Mouse (Mus musculus) erythroblast, embryonic 14.5 days (primary cell): ENCODE results near the gene Aurka. TPM values are rescaled to one million over a fixed set of nuclear protein-coding genes. Genes with fewer than 3 reads are reported as not detected.

Experiments used
- H3K27me3 ChIP-seq: 2 replicates; pipeline ENCODE4 v1.6.1; 2012; ENCODE audit warnings: inconsistent platforms; ENCODE audit not compliant: control insufficient read depth
- H3K36me3 ChIP-seq: 2 replicates; pipeline ENCODE4 v1.6.1; 2012; ENCODE audit warnings: mild to moderate bottlenecking, inconsistent platforms; ENCODE audit not compliant: control insufficient read depth
- H3K4me1 ChIP-seq: 2 replicates; pipeline ENCODE4 v1.6.1; 2012; ENCODE audit warnings: inconsistent platforms; ENCODE audit not compliant: control insufficient read depth
- H3K4me3 ChIP-seq: replicated peaks from 2 replicates; pipeline ENCODE3; 2012; ENCODE audit warnings: moderate library complexity, mild to moderate bottlenecking, inconsistent platforms
- H3K9me3 ChIP-seq: 2 replicates; pipeline ENCODE4 v1.6.1; 2012; ENCODE audit warnings: low read length, inconsistent platforms, mixed read lengths; ENCODE audit not compliant: control insufficient read depth
- GATA1 ChIP-seq: IDR thresholded peaks from 2 replicates; pipeline ENCODE4 v1.6.1; 2012; ENCODE audit warnings: low read length, inconsistent platforms, mixed read lengths
- TAL1 ChIP-seq: IDR thresholded peaks from 3 replicates; pipeline ENCODE4 v1.6.1; 2012; ENCODE audit warnings: low read length, inconsistent platforms, mixed read lengths
- polyA plus RNA-seq: library from polyadenylated mRNA; stranded (reverse); fragments of >175 nt; gene quantifications from 2 replicates; pipeline ENCODE4 v1.2.3, GENCODE M21; 2012

Aurka gene
- polyA plus RNA-seq, 1 experiment = 5.1 TPM

- Histone ChIP-seq H3K27me3 (peaks cover 7% of the 10 kb centered on the region), H3K4me3 (no peak overlapping the region), H3K36me3 (no peaks in the 10 kb centered on the region), H3K9me3 (no peaks in the 10 kb centered on the region), H3K4me1 (peaks cover 12% of the 10 kb centered on the region)
- TF ChIP-seq TAL1 = no peak
- TF ChIP-seq GATA1 = no peak
These were observed 21.7 kb upstream of the Aurka start for GRCm38 (mm10) chr2:172392041-172392521.

GRCm38 (mm10) chr2:172390341-172390740 is 20.0 kb upstream of the Aurka start:
- Histone ChIP-seq H3K36me3 (no peaks in the 10 kb centered on the region), H3K27me3 (peaks cover 7% of the 10 kb centered on the region), H3K4me3 (no peak overlapping the region), H3K9me3 (no peaks in the 10 kb centered on the region), H3K4me1 (peaks cover 12% of the 10 kb centered on the region)
- no peak for TF ChIP-seq TAL1
- no peak for TF ChIP-seq GATA1

- H3K9me3 ChIP-seq = no peaks in the 10 kb centered on the region
- no peak for TF ChIP-seq GATA1
- no peak for TF ChIP-seq TAL1
- no peaks in the 10 kb centered on the region for H3K4me1 ChIP-seq
- no peak overlapping the region for H3K4me3 ChIP-seq
- H3K36me3 ChIP-seq = peaks cover 35% of the 10 kb centered on the region
- no peaks in the 10 kb centered on the region for H3K27me3 ChIP-seq
These were observed 14.4 kb upstream of the Aurka start for GRCm38 (mm10) chr2:172384715-172385114.

- TF ChIP-seq TAL1 (no peak), GATA1 (no peak)
These were observed 11.6 kb upstream of the Aurka start for GRCm38 (mm10) chr2:172381898-172382297.

GRCm38 (mm10) chr2:172381341-172381740 is 11.0 kb upstream of the Aurka start:
- H3K9me3 ChIP-seq = no peaks in the 10 kb centered on the region
- H3K27me3 ChIP-seq = no peaks in the 10 kb centered on the region
- peaks cover 69% of the 10 kb centered on the region for H3K36me3 ChIP-seq
- no peak overlapping the region for H3K4me3 ChIP-seq
- TF ChIP-seq TAL1 (no peak), GATA1 (no peak)
- no peaks in the 10 kb centered on the region for H3K4me1 ChIP-seq

More at GRCm38 (mm10) chr2:172381898-172382297, 11.6 kb upstream of the Aurka start:
- H3K4me1 ChIP-seq = no peaks in the 10 kb centered on the region
- H3K36me3 ChIP-seq = peaks cover 63% of the 10 kb centered on the region
- H3K4me3 ChIP-seq = no peak overlapping the region
- no peaks in the 10 kb centered on the region for H3K9me3 ChIP-seq
- H3K27me3 ChIP-seq = no peaks in the 10 kb centered on the region

- peaks cover 77% of the 10 kb centered on the region for H3K36me3 ChIP-seq
- H3K9me3 ChIP-seq = no peaks in the 10 kb centered on the region
- TF ChIP-seq TAL1 = no peak
- no peak for TF ChIP-seq GATA1
- no peaks in the 10 kb centered on the region for H3K4me1 ChIP-seq
- no peak overlapping the region for H3K4me3 ChIP-seq
- no peaks in the 10 kb centered on the region for H3K27me3 ChIP-seq
These were observed 10.2 kb upstream of the Aurka start for GRCm38 (mm10) chr2:172380513-172380912.

GRCm38 (mm10) chr2:172378332-172378731 is 8.0 kb upstream of the Aurka start:
- no peaks in the 10 kb centered on the region; the same call in 1 of the 2 replicates for H3K4me1 ChIP-seq
- no peaks in the 10 kb centered on the region for H3K27me3 ChIP-seq
- peaks cover 96% of the 10 kb centered on the region for H3K36me3 ChIP-seq
- H3K9me3 ChIP-seq = no peaks in the 10 kb centered on the region
- TF ChIP-seq GATA1 = no peak
- TF ChIP-seq TAL1 = no peak
- no peak overlapping the region for H3K4me3 ChIP-seq

- Histone ChIP-seq H3K4me3 (no peak overlapping the region), H3K27me3 (no peaks in the 10 kb centered on the region), H3K4me1 (peaks cover 9% of the 10 kb centered on the region), H3K9me3 (no peaks in the 10 kb centered on the region), H3K36me3 (peaks cover 97% of the 10 kb centered on the region)
- TF ChIP-seq TAL1 (no peak), GATA1 (no peak)
These were observed 6.7 kb upstream of the Aurka start for GRCm38 (mm10) chr2:172376999-172377515.

GRCm38 (mm10) chr2:172376551-172376950 is 6.2 kb upstream of the Aurka start:
- no peak overlapping the region for H3K4me3 ChIP-seq
- no peaks in the 10 kb centered on the region for H3K27me3 ChIP-seq
- TF ChIP-seq GATA1 (no peak), TAL1 (no peak)
- no peaks in the 10 kb centered on the region for H3K9me3 ChIP-seq
- H3K4me1 ChIP-seq = peaks cover 14% of the 10 kb centered on the region
- H3K36me3 ChIP-seq = peaks cover 92% of the 10 kb centered on the region

- no peaks in the 10 kb centered on the region for H3K27me3 ChIP-seq
- peaks cover 76% of the 10 kb centered on the region for H3K36me3 ChIP-seq
- H3K9me3 ChIP-seq = no peaks in the 10 kb centered on the region
These were observed 923 bp upstream of the Aurka start for GRCm38 (mm10) chr2:172371258-172371657.

More at GRCm38 (mm10) chr2:172371258-172371657, 923 bp upstream of the Aurka start:
- Histone ChIP-seq H3K4me3 (peak overlapping the region; percentile 79), H3K4me1 (peaks cover 50% of the 10 kb centered on the region)
- no peak for TF ChIP-seq GATA1
- TF ChIP-seq TAL1 = no peak
